Mouse (Mus musculus) heart, adult 2 months (tissue): ENCODE data around the gene Hnrnpr.

Source experiments
- CTCF ChIP-seq: fragments of 200-600 bp; IDR thresholded peaks from 2 replicates; pipeline ENCODE4 v1.8.1; 2022; ENCODE audit warnings: antibody characterized with exemption, mild to moderate bottlenecking, moderate library complexity
- EP300 ChIP-seq: fragments of 200-500 bp; IDR thresholded peaks from 2 replicates; pipeline ENCODE4 v1.6.1; 2011; ENCODE audit warnings: low read depth, low read length, control low read depth; ENCODE audit not compliant: insufficient read depth

DNA sequence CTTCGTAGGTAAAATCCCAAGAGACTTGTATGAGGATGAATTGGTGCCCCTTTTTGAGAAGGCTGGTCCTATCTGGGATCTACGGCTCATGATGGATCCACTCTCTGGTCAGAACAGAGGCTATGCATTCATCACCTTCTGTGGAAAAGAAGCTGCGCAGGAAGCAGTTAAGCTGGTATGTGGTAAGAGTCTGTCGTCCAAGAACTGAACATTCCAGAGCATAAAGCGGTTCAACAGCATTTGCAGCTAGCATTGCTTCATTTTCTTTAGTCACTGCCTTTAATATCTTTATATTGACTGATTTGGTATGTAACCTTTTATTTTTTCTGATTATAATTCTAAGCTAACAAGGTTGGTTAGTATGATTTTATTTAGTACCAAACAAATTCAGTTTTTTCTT lies 16.5 kb downstream of the Hnrnpr start:
- no peak for TF ChIP-seq EP300
- TF ChIP-seq CTCF = no peak
